Mouse (Mus musculus) G1E (cell line): ENCODE data around the gene Ilkap. TPM values are rescaled to one million over a fixed set of nuclear protein-coding genes. Genes with fewer than 3 reads are reported as not detected.

Experiments used
- ATAC-seq: 2 replicates; pipeline ENCODE4 v1.8.0; 2016; ENCODE audit warnings: mild to moderate bottlenecking; ENCODE audit not compliant: insufficient number of reproducible peaks, poor library complexity, low FRiP score, severe bottlenecking; ENCODE audit errors: extremely low read depth
- DNase-seq: peaks from one replicate; pipeline ENCODE4 v3.0.0; 2012; ENCODE audit warnings: low spot score
- H3K27me3 ChIP-seq: 2 replicates; pipeline ENCODE4 v1.6.1; 2012; ENCODE audit warnings: mild to moderate bottlenecking, low read length, inconsistent platforms; ENCODE audit not compliant: insufficient read depth
- H3K36me3 ChIP-seq: replicated peaks from 2 replicates; pipeline ENCODE3; 2012; ENCODE audit warnings: mild to moderate bottlenecking, inconsistent platforms
- H3K4me1 ChIP-seq: 2 replicates; pipeline ENCODE4 v1.6.1; 2012; ENCODE audit warnings: low read depth, low read length, inconsistent platforms, mixed read lengths; ENCODE audit not compliant: insufficient read depth
- H3K4me3 ChIP-seq: 2 replicates; pipeline ENCODE4 v1.5.1; 2012; ENCODE audit warnings: low read depth, mild to moderate bottlenecking, inconsistent platforms, low read length, moderate library complexity, mixed read lengths
- H3K9me3 ChIP-seq: replicated peaks from 2 replicates; pipeline ENCODE4 v1.6.1; 2012; ENCODE audit warnings: inconsistent platforms
- CTCF ChIP-seq: IDR thresholded peaks from 2 replicates; pipeline ENCODE4 v1.5.1; 2012; ENCODE audit warnings: low read depth, low read length, inconsistent platforms, mixed read lengths
- GATA1 ChIP-seq: IDR thresholded peaks from 2 replicates; pipeline ENCODE4 v1.6.1; 2012; ENCODE audit warnings: borderline replicate concordance, low read length, inconsistent platforms, mixed read lengths
- GATA2 ChIP-seq: IDR thresholded peaks from 2 replicates; pipeline ENCODE4 v1.6.1; 2012; ENCODE audit warnings: low read depth, low read length, inconsistent platforms, borderline replicate concordance
- POLR2AphosphoS5 ChIP-seq: IDR thresholded peaks from 2 replicates; pipeline ENCODE4 v1.6.1; 2012; ENCODE audit warnings: low read depth, low read length, inconsistent platforms; ENCODE audit not compliant: insufficient replicate concordance
- TAL1 ChIP-seq: conservative IDR thresholded peaks from 2 replicates; pipeline ENCODE4 v1.6.1; 2012; ENCODE audit warnings: low read depth, low read length, inconsistent platforms, mixed read lengths
- polyA plus RNA-seq: library from polyadenylated mRNA; stranded (reverse); fragments of >175 nt; gene quantifications from 2 replicates; pipeline ENCODE4 v1.2.3, GENCODE M21; 2012
- total RNA-seq, 2 experiments: library from RNA; stranded (forward) in 1 of 2; stranded (reverse) in 1 of 2; fragments of 200-1000 nt in 1 of 2; fragments of >200 nt in 1 of 2; fragmentation: Nextera tagmentation in 1 of 2; gene quantifications; 2 replicates each; pipeline ENCODE4 v1.2.3; 2014 to 2017

The Ilkap gene
- total and polyA plus RNA-seq, 3 experiments = 76.8 to 194 (median 86.6) TPM

DNA sequence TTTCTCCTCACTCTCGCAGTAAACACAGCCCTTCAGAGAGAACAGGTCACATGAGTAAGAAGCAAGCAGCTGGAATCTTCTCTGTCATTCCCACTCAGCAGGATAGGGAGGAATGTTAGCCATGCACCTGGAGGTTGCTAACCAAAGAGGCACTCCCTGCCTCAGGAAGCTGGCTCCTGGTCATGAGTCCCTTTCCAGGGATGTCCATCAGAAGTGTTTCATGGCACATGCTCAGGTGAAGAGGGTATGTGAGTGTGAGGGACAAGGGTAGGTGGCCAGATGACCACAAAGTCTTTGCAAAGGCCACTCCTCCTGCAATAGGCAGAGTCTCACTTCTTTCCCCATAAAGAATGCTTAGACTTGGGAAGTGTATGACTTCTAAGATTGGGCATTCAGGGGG lies 19.4 kb upstream of the Ilkap start:
- ATAC-seq = no peak
- Histone ChIP-seq H3K36me3 (peaks cover 66% of the 10 kb centered on the region), H3K27me3 (no peaks in the 10 kb centered on the region), H3K4me1 (peaks cover 17% of the 10 kb centered on the region), H3K4me3 (no peak overlapping the region), H3K9me3 (no peaks in the 10 kb centered on the region)
- no peak for TF ChIP-seq CTCF
- TF ChIP-seq GATA1 = no peak
- no peak for TF ChIP-seq GATA2
- no peak for TF ChIP-seq TAL1
- TF ChIP-seq POLR2AphosphoS5 = no peak
- DNase-seq = no peak

DNA sequence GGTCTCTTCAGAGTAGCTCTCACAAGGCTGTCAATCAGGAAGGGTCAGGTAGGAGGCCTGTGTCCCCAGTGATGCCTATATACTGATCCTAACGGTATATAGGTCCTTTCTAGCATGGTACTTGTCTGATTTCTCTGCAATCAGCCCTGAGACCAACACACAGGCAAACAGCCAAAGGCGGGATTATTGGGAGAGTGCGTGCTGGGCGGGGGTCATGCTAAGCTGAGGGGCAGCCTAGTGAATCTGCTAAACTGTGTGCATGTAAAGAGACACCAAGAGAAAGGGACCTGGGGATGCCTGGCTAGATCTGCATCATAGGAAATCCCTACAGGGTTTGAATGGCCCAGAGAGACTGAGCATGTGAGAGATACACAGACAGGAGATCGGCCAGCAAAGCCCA lies 16.7 kb upstream of the Ilkap start:
- Histone ChIP-seq H3K27me3 (no peaks in the 10 kb centered on the region), H3K4me1 (peaks cover 36% of the 10 kb centered on the region), H3K36me3 (peaks cover 66% of the 10 kb centered on the region), H3K4me3 (no peak overlapping the region), H3K9me3 (no peaks in the 10 kb centered on the region)
- TF ChIP-seq GATA1 = no peak
- no peak for TF ChIP-seq TAL1
- TF ChIP-seq CTCF = no peak
- TF ChIP-seq GATA2 = no peak
- no peak for TF ChIP-seq POLR2AphosphoS5
- no peak for DNase-seq
- no peak for ATAC-seq

GRCm38 (mm10) chr1:91414903-91415302 lies 16.3 kb upstream of the Ilkap start:
- Histone ChIP-seq H3K4me1 (peaks cover 36% of the 10 kb centered on the region), H3K27me3 (no peaks in the 10 kb centered on the region), H3K4me3 (no peak overlapping the region), H3K36me3 (peaks cover 66% of the 10 kb centered on the region), H3K9me3 (no peaks in the 10 kb centered on the region)
- TF ChIP-seq TAL1 (no peak), CTCF (no peak), GATA1 (no peak), GATA2 (no peak), POLR2AphosphoS5 (no peak)
- ATAC-seq (no peak), DNase-seq (no peak)

DNA sequence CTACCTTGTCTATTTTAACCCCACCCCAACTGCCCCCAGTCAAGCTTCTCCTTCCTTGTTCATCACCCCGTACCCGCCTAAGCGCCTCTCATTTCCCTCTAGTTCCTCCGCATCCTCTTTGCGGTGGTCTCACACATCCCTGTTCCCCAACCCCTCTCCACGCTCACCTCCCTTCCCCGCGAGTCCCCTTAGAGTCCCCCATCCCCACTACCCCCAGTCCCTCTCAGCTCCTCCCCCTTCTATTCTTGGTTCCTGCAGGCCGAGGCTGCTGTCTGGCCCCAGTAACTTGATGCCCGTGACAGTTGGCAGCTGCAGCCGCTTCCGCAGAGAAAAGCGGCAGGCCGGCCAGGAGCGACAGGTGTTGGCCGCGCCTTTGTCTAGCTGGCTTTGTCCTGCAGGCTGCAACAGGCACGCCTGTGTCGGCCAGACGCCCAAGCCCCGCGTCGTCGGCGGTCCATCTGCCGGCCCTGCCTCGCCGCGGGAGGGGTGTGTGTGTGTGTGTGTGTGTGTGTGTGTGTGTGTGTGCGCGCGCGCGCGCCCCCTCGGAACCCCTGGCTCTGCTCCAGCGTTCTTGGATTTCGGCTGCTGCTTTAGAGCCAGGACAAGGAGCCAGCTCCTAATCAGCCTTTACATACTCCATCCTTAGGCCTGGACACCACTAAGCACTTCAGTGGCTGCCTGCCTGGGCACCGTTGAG lies 15.4 kb upstream of the Ilkap start, which contains the start of gene Hes6:
Gene Hes6 (minus strand): TSS at position 141 of the 697 bp plus-strand sequence.
- H3K9me3 ChIP-seq = no peaks in the 10 kb centered on the region
- ATAC-seq (no peak; the same call in 1 of the 2 replicates), DNase-seq (peak; percentile 77)
- peaks cover 36% of the 10 kb centered on the region for H3K4me1 ChIP-seq
- peak within 1 kb of the TSS; percentile 80 for H3K4me3 ChIP-seq
- H3K36me3 ChIP-seq = peaks cover 57% of the 10 kb centered on the region
- H3K27me3 ChIP-seq = no peaks in the 10 kb centered on the region
- TF ChIP-seq GATA1 = no peak
- no peak for TF ChIP-seq GATA2

DNA sequence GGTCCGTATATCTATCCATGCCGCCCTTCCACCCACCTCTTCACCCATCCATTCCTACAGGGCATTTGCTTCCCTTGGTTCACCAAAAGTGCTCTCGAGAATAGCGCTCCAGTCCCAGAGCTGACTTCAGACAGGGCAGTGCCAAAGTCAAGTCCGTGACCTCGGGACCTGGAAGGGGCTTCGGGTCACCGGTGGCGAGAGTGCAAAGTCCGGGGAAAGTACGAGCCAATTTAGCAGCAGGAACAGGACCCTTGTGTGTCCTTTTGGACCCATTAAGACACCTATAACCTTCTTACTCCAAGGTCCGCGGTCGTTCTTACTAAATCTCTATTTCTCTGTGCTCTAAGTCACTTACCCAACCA lies 14.9 kb upstream of the Ilkap start:
- Histone ChIP-seq H3K36me3 (peaks cover 55% of the 10 kb centered on the region), H3K27me3 (no peaks in the 10 kb centered on the region), H3K9me3 (no peaks in the 10 kb centered on the region), H3K4me1 (peaks cover 36% of the 10 kb centered on the region), H3K4me3 (peak overlapping the region; percentile 80)
- TF ChIP-seq GATA1 (no peak), CTCF (no peak), TAL1 (no peak), POLR2AphosphoS5 (no peak), GATA2 (no peak)
- ATAC-seq (peak; percentile 15), DNase-seq (no peak)

DNA sequence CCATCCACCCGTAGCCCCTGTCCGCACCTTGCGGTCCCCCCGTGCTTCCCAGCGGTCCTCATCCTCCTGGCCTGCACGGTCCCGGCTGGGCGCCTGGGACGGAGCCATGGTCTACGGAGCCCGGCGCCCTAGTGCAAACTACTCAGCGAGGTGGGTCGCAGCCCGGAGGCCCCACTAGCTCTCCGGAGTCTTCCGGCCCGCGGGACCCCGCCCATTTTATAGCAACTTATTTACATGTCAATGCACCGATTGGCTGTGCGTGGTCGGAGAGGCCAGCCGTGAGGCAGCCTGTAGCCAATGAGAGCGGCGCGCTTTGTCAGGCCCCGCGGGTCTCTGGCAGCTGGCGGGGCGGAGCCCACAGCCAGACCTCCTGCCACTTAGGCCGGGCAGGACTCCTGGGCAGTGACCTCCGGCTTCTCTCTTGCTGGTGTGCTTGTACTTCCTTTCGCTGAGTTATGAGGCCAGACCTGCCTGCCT lies 14.5 kb upstream of the Ilkap start:
- H3K4me1 ChIP-seq = peaks cover 36% of the 10 kb centered on the region
- H3K4me3 ChIP-seq = peak overlapping the region; percentile 80
- DNase-seq = peak; percentile 100
- H3K36me3 ChIP-seq = peaks cover 50% of the 10 kb centered on the region
- no peaks in the 10 kb centered on the region for H3K27me3 ChIP-seq
- H3K9me3 ChIP-seq = no peaks in the 10 kb centered on the region
- peak; percentile 96 for ATAC-seq
- TF ChIP-seq POLR2AphosphoS5 = no peak
- no peak for TF ChIP-seq GATA1
- no peak for TF ChIP-seq TAL1
- no peak for TF ChIP-seq CTCF
- TF ChIP-seq GATA2 = no peak
